Comparison of ENCODE assay signal across 16 mouse cellular contexts in the genomic region with DNA sequence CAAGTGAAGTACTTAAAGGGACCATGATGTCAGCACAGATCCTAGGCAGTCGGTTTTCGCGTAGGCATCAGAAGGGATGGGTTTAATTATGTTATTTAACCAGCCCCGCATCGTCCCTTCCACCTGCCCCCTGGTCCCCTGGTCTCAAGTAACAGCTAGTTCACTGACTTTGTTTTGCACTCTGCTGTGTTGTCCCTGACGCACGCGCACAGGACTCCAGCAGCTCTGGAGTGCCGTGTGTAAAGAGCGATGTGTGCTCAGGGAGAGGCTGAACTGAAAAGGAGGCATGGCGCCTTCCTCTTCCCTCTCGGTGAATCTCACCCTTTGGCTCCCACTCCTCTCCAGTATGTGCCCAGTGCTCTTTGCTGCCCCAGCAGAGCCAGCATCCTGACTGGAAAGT. TPM values are rescaled to one million over a fixed set of nuclear protein-coding genes. Genes with fewer than 3 reads are reported as not detected.
DNase-seq lines count a peak whose midpoint lies in the region; ATAC-seq and TF ChIP-seq lines count a peak whose summit lies in the region.
"Had no signal": no experiment of that assay in that cellular context is flagged by ENCODE, and none has a peak within 500 bp of the region (broad histone marks: within the 10 kb centered on the region; RNA-seq: fewer than 3 reads in every experiment).

No protein-coding gene starts in this region.

- no peaks in the 10 kb centered on the region for H3K9me3 ChIP-seq in liver, embryonic 16.5 days (replicated peaks; ENCODE audit: control insufficient read depth, low read length)
- H3K9me3 ChIP-seq: heart, embryonic 10.5 days; limb, embryonic 13.5 days had no signal

- H3K79me2 ChIP-seq in liver, adult 2 months (ENCODE audit: control insufficient read depth, insufficient read depth, low read length), result peaks cover 8% of the 10 kb centered on the region; the same call in 1 of the 2 replicates

- no peaks in the 10 kb centered on the region for H3K27me3 ChIP-seq in liver, adult 2 months (ENCODE audit: control insufficient read depth, insufficient read depth, low read length)
- H3K27me3 ChIP-seq in liver, embryonic 16.5 days (ENCODE audit: control insufficient read depth, insufficient read depth, low read depth, low read length), result no peaks in the 10 kb centered on the region
- H3K27me3 ChIP-seq: limb, embryonic 13.5 days had no signal

- no peak for ATAC-seq in liver, embryonic 16.5 days (ENCODE audit: low read depth)
- ATAC-seq: hindbrain, postnatal 0 days had no signal

- H3K4me3 ChIP-seq in liver, adult 2 months (ENCODE audit: insufficient read depth, low read depth, low read length), result no peak overlapping the region
- H3K4me3 ChIP-seq in bone marrow macrophage, adult 2 months (ENCODE audit: insufficient read depth, low read length), result no peak overlapping the region
- no peak overlapping the region for H3K4me3 ChIP-seq in liver, embryonic 16.5 days (ENCODE audit: low read depth, low read length)
- H3K4me3 ChIP-seq: heart, embryonic 10.5 days; limb, embryonic 13.5 days had no signal

- no peak for TF ChIP-seq CTCF in liver, adult 2 months (IDR thresholded peaks at IDR 0.05; ENCODE audit: low read depth, low read length)
- TF ChIP-seq CTCF in bone marrow macrophage, adult 2 months (IDR thresholded peaks at IDR 0.05; ENCODE audit: low read depth, low read length), result no peak

- H3K4me1 ChIP-seq in liver, adult 2 months (ENCODE audit: control insufficient read depth, insufficient read depth, low read length), result no peaks in the 10 kb centered on the region
- peaks cover 39% of the 10 kb centered on the region for H3K4me1 ChIP-seq in bone marrow macrophage, adult 2 months (ENCODE audit: control insufficient read depth, insufficient read depth, low read length)
- peaks cover 14% of the 10 kb centered on the region for H3K4me1 ChIP-seq in liver, embryonic 16.5 days (ENCODE audit: control insufficient read depth, low read depth, low read length)

- peak overlapping the region; percentile 39 for H3K27ac ChIP-seq in liver, adult 2 months (replicated peaks; ENCODE audit: insufficient read depth, low read depth, low read length)
- H3K27ac ChIP-seq in bone marrow macrophage, adult 2 months (ENCODE audit: insufficient read depth, low read depth, low read length), result peak overlapping the region; percentile 80
- H3K27ac ChIP-seq in liver, embryonic 16.5 days (ENCODE audit: low read length), result peak overlapping the region; percentile 27; the same call in 1 of the 2 replicates
- H3K27ac ChIP-seq: heart, embryonic 10.5 days; hindbrain, postnatal 0 days; limb, embryonic 13.5 days had no signal

- peaks cover 47% of the 10 kb centered on the region for H3K36me3 ChIP-seq in liver, adult 2 months (ENCODE audit: control insufficient read depth, insufficient read depth, low read length)
- peaks cover 20% of the 10 kb centered on the region for H3K36me3 ChIP-seq in liver, embryonic 16.5 days (ENCODE audit: control insufficient read depth, insufficient read depth)

- 87% methylated on average over 12 of the region's 12 CpGs for WGBS in liver, adult 2 months
- 81% methylated on average over 12 of the region's 12 CpGs for WGBS in liver, embryonic 16.5 days (ENCODE audit: insufficient replicate concordance)

- peak; percentile 19 for DNase-seq in embryo, embryonic 10.5 days (ENCODE audit: low spot score)
- no peak for DNase-seq in embryo, embryonic 10 days (ENCODE audit: low spot score)
- no peak for DNase-seq in liver, adult 2 months (ENCODE audit: extremely low read depth, low read depth, low spot score)
- no peak for DNase-seq in liver
- DNase-seq in frontal cortex, postnatal 25 days (ENCODE audit: low spot score in 2 of 2), result no peak
- no peak for DNase-seq in right cerebral cortex, adult 18-20 months
- DNase-seq: cerebellum, adult 8-10 months; kidney, adult 8-10 months; lung, postnatal 10 days; retina, postnatal 1 day had no signal

- no peak for TF ChIP-seq POLR2A in liver, adult 2 months (IDR thresholded peaks at IDR 0.05; ENCODE audit: extremely low read depth, insufficient read depth, low read length)
- no peak for TF ChIP-seq POLR2A in bone marrow macrophage, adult 2 months (IDR thresholded peaks at IDR 0.05; ENCODE audit: borderline replicate concordance, low read depth, low read length)

- no peak overlapping the region for H3K9ac ChIP-seq in liver, adult 2 months (ENCODE audit: low read depth, low read length)
- no peak overlapping the region for H3K9ac ChIP-seq in liver, embryonic 16.5 days (ENCODE audit: low read depth, low read length)
- H3K9ac ChIP-seq: limb, embryonic 13.5 days had no signal

- no peak overlapping the region for H3K4me2 ChIP-seq in liver, embryonic 16.5 days (ENCODE audit: low read depth, low read length)
- H3K4me2 ChIP-seq: limb, embryonic 13.5 days; midbrain, embryonic 11.5 days had no signal

RNA-seq across cellular contexts. Expression of a gene that starts 9.1 kb away (rescaled TPM):
- total RNA-seq in liver, adult 2 months (2014; rRNA removed), result 84.0 and 102 TPM in 2 replicates
- polyA plus RNA-seq in liver, adult 2 months (2012; rRNA removed), result 65.7 and 78.4 TPM in 2 replicates
- polyA plus RNA-seq in bone marrow macrophage, adult 2 months (2012; ENCODE audit: insufficient read depth, insufficient read length, missing spikeins), result 302 and 313 TPM in 2 replicates
- polyA plus RNA-seq in liver, embryonic 16.5 days (2015; fragmentation: Nextera tagmentation; extraction: Ambion mirVana), result 18.7 and 22.3 TPM in 2 replicates

RNA-seq across cellular contexts. Expression of a gene that starts 22.9 kb away (rescaled TPM):
- 8.4 and 10.7 TPM in 2 replicates for total RNA-seq in liver, adult 2 months (2014; rRNA removed)
- 0.81 and 2.6 TPM in 2 replicates for polyA plus RNA-seq in liver, adult 2 months (2012; rRNA removed)
- 1.2 and 1.3 TPM in 2 replicates for polyA plus RNA-seq in bone marrow macrophage, adult 2 months (2012; ENCODE audit: insufficient read depth, insufficient read length, missing spikeins)
- 0.48 and 0.61 TPM in 2 replicates for polyA plus RNA-seq in liver, embryonic 16.5 days (2015; fragmentation: Nextera tagmentation; extraction: Ambion mirVana)

Comparison
In these comparisons a context has a peak if more than half of its experiments do, and no peak if none do; other contexts are left out.
1. H3K27ac ChIP-seq: peak in every context shown above with its lines; median percentile 80 in bone marrow macrophage, adult 2 months; 39 in liver, adult 2 months; 27 in liver, embryonic 16.5 days.